Mouse (Mus musculus) stomach, embryonic 14.5 days (tissue): ENCODE results near the gene Hist1h3g. TPM values are rescaled to one million over a fixed set of nuclear protein-coding genes. Genes with fewer than 3 reads are reported as not detected.
"Not testable (repeated sequence)": the region's sequence is repeated elsewhere in the genome, so short reads cannot be mapped to it uniquely, and the experiment has no call there.

ENCODE experiments used
- ATAC-seq: fragments of 200-750 bp; cut with Nextera tagmentation; 2 replicates; pipeline ENCODE4 v1.8.0; 2017; ENCODE audit warnings: low read depth, moderate TSS enrichment; ENCODE audit not compliant: insufficient number of reproducible peaks, insufficient read depth, low FRiP score
- H3K27ac ChIP-seq: fragments of 300-500 bp; sonication (generic); 2 replicates; pipeline ENCODE4 v1.5.1; 2014; ENCODE audit warnings: mild to moderate bottlenecking, low read length, moderate library complexity, mixed read lengths
- H3K27me3 ChIP-seq: fragments of 300-500 bp; sonication (generic); 2 replicates; pipeline ENCODE4 v1.6.1; 2014; ENCODE audit warnings: low read length, control low read depth, mixed read lengths; ENCODE audit not compliant: control insufficient read depth, insufficient read depth
- H3K36me3 ChIP-seq: fragments of 300-500 bp; sonication (generic); 2 replicates; pipeline ENCODE4 v1.6.1; 2014; ENCODE audit warnings: mild to moderate bottlenecking, control low read depth, low read length, moderate library complexity, mixed read lengths; ENCODE audit not compliant: control insufficient read depth, insufficient read depth
- H3K4me1 ChIP-seq: fragments of 300-500 bp; sonication (generic); 2 replicates; pipeline ENCODE4 v1.6.1; 2014; ENCODE audit warnings: low read length, control low read depth, mixed read lengths; ENCODE audit not compliant: control insufficient read depth, insufficient read depth
- H3K4me2 ChIP-seq: fragments of 300-500 bp; sonication (generic); replicated peaks from 2 replicates; pipeline ENCODE4 v1.6.1; 2014; ENCODE audit warnings: low read depth, low read length, control low read depth
- H3K4me3 ChIP-seq: fragments of 300-500 bp; sonication (generic); 2 replicates; pipeline ENCODE4 v1.5.1; 2014; ENCODE audit warnings: low read depth, low read length, control low read depth
- H3K9ac ChIP-seq: fragments of 300-500 bp; sonication (generic); replicated peaks from 2 replicates; pipeline ENCODE4 v1.6.1; 2014; ENCODE audit warnings: low read depth, mild to moderate bottlenecking, control low read depth, low read length, moderate library complexity, mixed read lengths
- H3K9me3 ChIP-seq: fragments of 300-500 bp; sonication (generic); 2 replicates; pipeline ENCODE4 v1.6.1; 2016; ENCODE audit warnings: low read depth, low read length, control low read depth; ENCODE audit not compliant: control insufficient read depth
- WGBS: fragments of 180-500 bp; shearing (Covaris S2); extraction: QIAGEN DNeasy Blood & Tissue Kit; methylation state at CpG from one replicate; pipeline ENCODE4 v1.1.7; 2014; 5-methylcytosine and 5-hydroxymethylcytosine counted together
- polyA plus RNA-seq: library from polyadenylated mRNA; unstranded; fragments of >200 nt; fragmentation: Nextera tagmentation; extraction: Ambion mirVana; gene quantifications from 2 replicates; pipeline ENCODE4 v1.2.1, GENCODE M21; 2014

The Hist1h3g gene
- polyA plus RNA-seq, 1 experiment from 2014 or later, result 7.8 TPM

- no peaks in the 10 kb centered on the region for H3K36me3 ChIP-seq
- ATAC-seq, result no peak
- H3K4me3 ChIP-seq, result peak overlapping the region; percentile 42
- peak overlapping the region; percentile 34 for H3K4me2 ChIP-seq
- WGBS, result under 1% methylated on average over 15 of the region's 15 CpGs
- no peaks in the 10 kb centered on the region for H3K9me3 ChIP-seq
- H3K27me3 ChIP-seq, result no peaks in the 10 kb centered on the region
- peak overlapping the region; percentile 94 for H3K27ac ChIP-seq
- peaks cover 6% of the 10 kb centered on the region for H3K4me1 ChIP-seq
- H3K9ac ChIP-seq, result peak overlapping the region; percentile 67
Measured at GRCm38 (mm10) chr13:23534368-23535131, 672 bp upstream of the Hist1h3g start.

GRCm38 (mm10) chr13:23536076-23536822 is 1.0 kb downstream of the Hist1h3g start:
- ATAC-seq, result no peak
- peaks cover 6% of the 10 kb centered on the region for H3K4me1 ChIP-seq
- peak overlapping the region; percentile 94 for H3K27ac ChIP-seq
- peak overlapping the region; percentile 42 for H3K4me3 ChIP-seq
- 18% methylated on average over 7 of the region's 7 CpGs for WGBS
- no peaks in the 10 kb centered on the region for H3K36me3 ChIP-seq
- H3K27me3 ChIP-seq, result no peaks in the 10 kb centered on the region
- H3K9me3 ChIP-seq, result no peaks in the 10 kb centered on the region
- peak overlapping the region; percentile 34 for H3K4me2 ChIP-seq
- H3K9ac ChIP-seq, result peak overlapping the region; percentile 58

- H3K27me3 ChIP-seq, result no peaks in the 10 kb centered on the region
- 75% methylated on average over 3 of the region's 3 CpGs for WGBS
- H3K4me1 ChIP-seq, result peaks cover 6% of the 10 kb centered on the region
- no peaks in the 10 kb centered on the region for H3K9me3 ChIP-seq
- H3K4me2 ChIP-seq, result peak overlapping the region; percentile 34
- H3K4me3 ChIP-seq, result peak overlapping the region; percentile 42; the same call in 1 of the 2 replicates
- no peaks in the 10 kb centered on the region for H3K36me3 ChIP-seq
- no peak overlapping the region for H3K27ac ChIP-seq
- ATAC-seq, result no peak
- no peak overlapping the region for H3K9ac ChIP-seq
Measured at GRCm38 (mm10) chr13:23537006-23537710, 1.9 kb downstream of the Hist1h3g start.

GRCm38 (mm10) chr13:23538249-23538648 is 3.0 kb downstream of the Hist1h3g start:
- Histone ChIP-seq H3K4me2 (no peak overlapping the region), H3K36me3 (no peaks in the 10 kb centered on the region), H3K4me1 (peaks cover 6% of the 10 kb centered on the region; the same call in 1 of the 2 replicates), H3K4me3 (no peak overlapping the region), H3K9ac (no peak overlapping the region), H3K9me3 (no peaks in the 10 kb centered on the region), H3K27ac (no peak overlapping the region), H3K27me3 (no peaks in the 10 kb centered on the region)
- 77% methylated on average over 5 of the region's 5 CpGs for WGBS
- no peak for ATAC-seq

- not testable (repeated sequence) for H3K9me3 ChIP-seq, ATAC-seq, H3K4me2 ChIP-seq, H3K27me3 ChIP-seq, H3K4me3 ChIP-seq, H3K36me3 ChIP-seq, H3K27ac ChIP-seq, H3K9ac ChIP-seq, H3K4me1 ChIP-seq
- WGBS, result 79% methylated on average over 1 of the region's 1 CpGs
Measured at GRCm38 (mm10) chr13:23539821-23540220, 4.6 kb downstream of the Hist1h3g start.

GRCm38 (mm10) chr13:23541497-23541896 is 6.3 kb downstream of the Hist1h3g start:
- H3K9ac ChIP-seq, result no peak overlapping the region
- H3K4me3 ChIP-seq, result no peak overlapping the region
- H3K4me2 ChIP-seq, result peak overlapping the region; percentile 59; the same call in 1 of the 2 replicates
- peaks cover 6% of the 10 kb centered on the region; the same call in 1 of the 2 replicates for H3K4me1 ChIP-seq
- H3K36me3 ChIP-seq, result no peaks in the 10 kb centered on the region
- no peak overlapping the region for H3K27ac ChIP-seq
- no peaks in the 10 kb centered on the region for H3K27me3 ChIP-seq
- H3K9me3 ChIP-seq, result no peaks in the 10 kb centered on the region
- no peak for ATAC-seq
- WGBS, result 89% methylated on average over 3 of the region's 3 CpGs

- not testable (repeated sequence) for H3K36me3 ChIP-seq, H3K4me1 ChIP-seq, ATAC-seq, H3K27me3 ChIP-seq, H3K9me3 ChIP-seq
- H3K9ac ChIP-seq, result peak overlapping the region; percentile 57
- H3K4me2 ChIP-seq, result peak overlapping the region; percentile 59
- peak overlapping the region; percentile 38 for H3K4me3 ChIP-seq
- peak overlapping the region; percentile 80 for H3K27ac ChIP-seq
- 7% methylated on average over 3 of the region's 3 CpGs for WGBS
Measured at GRCm38 (mm10) chr13:23542225-23542980, 7.2 kb downstream of the Hist1h3g start.
